Mouse (Mus musculus): ENCODE data around the gene Sgms1.
A peak's percentile ranks its signal among the peaks of the same experiment; 100 is the strongest.

Sgms1 gene

DNA sequence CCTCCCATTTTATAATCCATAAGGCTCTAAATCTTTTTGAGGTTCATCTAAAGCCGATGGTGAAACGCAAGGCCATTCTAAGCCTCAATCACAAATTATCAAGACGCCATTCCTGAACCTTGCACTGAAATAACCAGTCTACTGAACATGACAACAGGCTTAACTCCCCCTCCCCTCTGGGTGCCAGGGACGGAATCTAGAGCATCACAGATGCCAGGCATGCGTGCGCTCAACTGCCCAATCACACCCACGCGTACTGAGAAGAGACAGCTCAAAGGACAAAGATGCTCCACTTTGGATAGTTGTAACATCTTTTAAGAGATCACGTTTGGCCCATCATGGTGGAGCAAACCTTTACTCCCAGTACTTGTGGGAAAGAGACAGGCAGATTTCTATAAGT, 146.3 kb downstream of the Sgms1 start:
- no peak for DNase-seq (ENCODE audit: extremely low read depth, low read depth)

DNA sequence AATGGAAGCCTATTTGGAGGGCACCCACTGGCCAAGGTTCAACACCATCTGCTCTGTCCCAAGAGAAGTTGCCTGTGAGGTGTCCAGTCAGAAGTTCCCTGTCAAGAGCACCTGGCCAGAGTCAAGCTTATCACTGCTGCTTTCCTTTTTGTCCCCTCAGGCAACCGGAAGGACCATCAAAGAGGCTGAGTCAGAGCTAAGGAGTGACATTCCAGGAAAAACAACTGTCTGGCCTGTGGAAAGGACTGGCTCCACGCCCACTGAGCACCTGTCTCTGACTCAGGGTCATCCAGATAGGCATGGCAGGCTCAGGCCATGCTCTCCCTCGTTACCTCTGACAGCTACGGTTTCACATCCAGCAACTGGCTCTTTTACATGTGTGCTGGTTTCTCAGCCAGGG, 147.4 kb downstream of the Sgms1 start:
- no peak for DNase-seq (ENCODE audit: extremely low read depth, low read depth)

GRCm38 (mm10) chr19:32240417-32240990, 149.0 kb downstream of the Sgms1 start:
- no peak for DNase-seq (ENCODE audit: extremely low read depth, low read depth)

DNA sequence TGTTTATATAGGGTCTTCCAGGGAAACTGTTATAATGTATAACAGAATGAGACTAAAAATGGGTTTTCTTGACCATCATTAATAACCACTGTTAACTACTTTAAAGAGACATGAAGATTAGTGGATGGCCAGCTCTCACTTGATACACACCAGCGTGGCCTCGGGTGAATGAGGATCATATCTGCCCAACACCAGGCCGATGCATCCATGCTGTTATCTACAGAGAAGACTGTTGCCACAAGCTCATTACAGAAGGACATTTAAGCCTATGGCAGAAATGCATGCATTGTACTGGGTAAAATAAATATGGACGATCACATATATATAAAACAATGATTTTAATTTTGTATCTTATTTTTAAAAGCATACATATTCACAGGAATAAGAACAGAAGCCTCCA, 149.6 kb downstream of the Sgms1 start:
- no peak for DNase-seq (ENCODE audit: extremely low read depth, low read depth)

- DNase-seq (ENCODE audit: extremely low read depth, low read depth), result no peak
Observed at GRCm38 (mm10) chr19:32239459-32239792, 150.1 kb downstream of the Sgms1 start.

DNA sequence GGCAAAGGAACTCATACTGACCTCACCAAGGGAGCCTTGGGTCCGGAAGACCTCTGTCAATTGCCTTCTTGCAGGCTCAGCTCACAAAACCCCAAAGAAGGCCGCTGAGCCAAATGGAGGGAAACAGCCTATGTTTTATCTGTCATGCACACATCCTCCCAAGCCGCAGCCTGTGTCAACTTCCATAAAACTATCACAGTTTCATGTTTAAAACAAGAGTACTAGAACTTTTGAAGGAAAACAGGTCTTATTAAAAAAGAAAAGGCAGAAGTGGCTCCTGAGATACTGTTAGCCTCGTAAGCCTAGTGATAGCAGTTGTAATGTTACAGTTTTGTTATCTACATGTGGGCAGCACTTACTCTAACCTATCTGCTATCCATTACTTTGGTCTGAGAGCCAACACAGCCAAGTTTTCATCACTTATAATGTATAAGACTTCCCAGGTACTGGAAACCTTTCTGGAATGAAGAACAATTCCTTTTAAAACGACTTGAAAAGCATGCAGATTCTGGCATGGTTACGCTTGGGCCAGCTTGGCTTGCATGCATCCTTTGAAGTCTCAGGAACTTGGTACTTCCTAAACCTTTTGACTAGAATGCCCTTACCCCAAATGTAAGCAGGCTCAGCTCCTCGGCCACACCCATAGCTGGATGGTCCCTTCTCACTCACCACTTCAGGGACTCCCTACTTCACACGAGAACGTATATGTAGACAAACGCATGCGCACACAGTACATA, 150.6 kb downstream of the Sgms1 start:
- DNase-seq (ENCODE audit: extremely low read depth, low read depth), result peak; percentile 81

DNA sequence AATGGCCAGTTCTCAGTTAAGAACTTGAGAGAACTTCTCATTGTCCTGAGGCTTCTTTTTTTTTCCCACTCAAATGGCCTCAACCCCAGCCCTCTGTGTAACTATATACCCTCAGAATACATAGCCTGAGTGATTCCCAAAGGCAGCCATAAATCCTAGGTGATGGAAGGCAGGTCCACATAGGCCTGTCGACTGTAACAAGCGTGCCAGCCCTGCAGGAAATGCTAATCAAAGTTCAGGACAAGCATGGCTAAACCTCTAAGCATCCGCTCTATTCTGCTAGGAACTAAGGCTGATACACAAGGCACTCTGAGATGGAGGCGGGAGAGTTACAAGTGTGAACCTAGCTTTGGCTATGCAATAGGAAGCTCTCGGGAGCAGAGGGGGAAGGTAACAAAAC, 151.8 kb downstream of the Sgms1 start:
- no peak for DNase-seq (ENCODE audit: extremely low read depth, low read depth)

- DNase-seq (ENCODE audit: extremely low read depth, low read depth), result no peak
Observed at GRCm38 (mm10) chr19:32237173-32237583, 152.3 kb downstream of the Sgms1 start.

- DNase-seq (ENCODE audit: extremely low read depth, low read depth), result no peak
Observed at GRCm38 (mm10) chr19:32234717-32235434, 154.6 kb downstream of the Sgms1 start.

DNA sequence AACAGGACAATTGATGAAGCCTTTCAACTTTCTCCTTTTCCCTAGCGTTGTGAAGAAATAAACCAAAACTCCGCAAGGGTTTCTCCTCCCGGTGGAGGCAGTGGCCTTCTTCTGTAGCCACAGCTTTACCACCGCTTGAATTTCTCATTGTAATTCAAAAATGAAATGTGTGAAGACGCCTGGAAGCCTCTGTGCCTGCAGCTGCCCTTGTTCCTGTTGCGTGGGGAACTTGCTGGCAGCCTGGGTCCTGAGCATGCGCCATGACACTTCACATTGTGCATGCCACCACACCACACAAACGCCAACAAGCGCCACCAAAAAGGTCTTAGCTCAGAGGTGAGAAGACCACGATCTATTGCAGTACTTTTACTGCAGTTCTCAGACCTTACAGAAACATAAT, 158.2 kb downstream of the Sgms1 start:
- no peak for DNase-seq (ENCODE audit: extremely low read depth, low read depth)

GRCm38 (mm10) chr19:32230798-32231197, 158.7 kb downstream of the Sgms1 start:
- DNase-seq (ENCODE audit: extremely low read depth, low read depth), result no peak

DNA sequence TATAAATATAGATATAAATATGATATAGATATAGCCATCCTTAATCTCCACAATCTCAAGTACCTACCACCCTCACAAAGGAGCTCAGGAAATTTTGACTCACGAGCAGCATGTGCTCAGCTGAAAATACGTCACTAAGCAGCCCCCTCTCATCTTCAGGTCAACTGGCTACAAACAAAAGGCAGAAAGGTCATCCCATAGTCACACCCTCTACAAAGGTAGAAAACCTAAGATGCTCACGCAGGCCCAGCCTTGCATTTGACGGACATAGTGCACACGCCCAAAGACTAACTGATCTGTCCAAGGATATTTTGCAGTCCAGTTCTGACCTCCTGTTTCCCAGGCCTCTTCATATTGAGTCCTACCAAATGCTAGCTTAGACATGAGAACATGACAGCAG, 159.2 kb downstream of the Sgms1 start:
- DNase-seq (ENCODE audit: extremely low read depth, low read depth), result no peak

GRCm38 (mm10) chr19:32229776-32230175, 159.7 kb downstream of the Sgms1 start:
- DNase-seq (ENCODE audit: extremely low read depth, low read depth), result no peak

- DNase-seq (ENCODE audit: extremely low read depth, low read depth), result no peak
Observed at GRCm38 (mm10) chr19:32227175-32227574, 162.3 kb downstream of the Sgms1 start.

GRCm38 (mm10) chr19:32225097-32225490, 164.4 kb downstream of the Sgms1 start:
- no peak for DNase-seq (ENCODE audit: extremely low read depth, low read depth)

- DNase-seq (ENCODE audit: extremely low read depth, low read depth), result no peak
Observed at GRCm38 (mm10) chr19:32224318-32225096, 165.0 kb downstream of the Sgms1 start.

DNA sequence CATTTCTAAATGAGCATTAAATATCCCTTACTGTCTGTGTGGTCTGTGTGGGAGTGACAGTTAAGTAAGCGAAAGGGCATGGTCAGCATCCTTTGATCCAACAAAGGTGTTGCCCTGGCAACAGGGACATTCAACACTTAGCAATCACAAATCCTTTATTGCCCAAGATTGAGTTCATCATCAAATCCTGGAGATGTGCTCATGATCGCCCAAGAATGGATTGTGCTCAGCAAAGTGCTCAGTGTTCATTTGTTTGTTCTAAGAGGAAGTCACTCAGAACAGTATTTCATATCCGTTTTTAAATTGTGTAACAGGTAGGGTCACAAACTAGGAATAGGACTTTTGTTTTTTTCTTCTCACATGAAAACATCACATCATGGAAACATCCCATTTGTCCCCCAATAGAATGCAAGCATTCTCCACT, 165.8 kb downstream of the Sgms1 start:
- DNase-seq (ENCODE audit: extremely low read depth, low read depth), result no peak

GRCm38 (mm10) chr19:32222083-32222482, 167.4 kb downstream of the Sgms1 start:
- DNase-seq (ENCODE audit: extremely low read depth, low read depth), result peak; percentile 51

GRCm38 (mm10) chr19:32220991-32221390, 168.5 kb downstream of the Sgms1 start:
- DNase-seq (ENCODE audit: extremely low read depth, low read depth), result no peak

- DNase-seq (ENCODE audit: extremely low read depth, low read depth), result no peak
Observed at GRCm38 (mm10) chr19:32216710-32217109, 172.8 kb downstream of the Sgms1 start.

DNA sequence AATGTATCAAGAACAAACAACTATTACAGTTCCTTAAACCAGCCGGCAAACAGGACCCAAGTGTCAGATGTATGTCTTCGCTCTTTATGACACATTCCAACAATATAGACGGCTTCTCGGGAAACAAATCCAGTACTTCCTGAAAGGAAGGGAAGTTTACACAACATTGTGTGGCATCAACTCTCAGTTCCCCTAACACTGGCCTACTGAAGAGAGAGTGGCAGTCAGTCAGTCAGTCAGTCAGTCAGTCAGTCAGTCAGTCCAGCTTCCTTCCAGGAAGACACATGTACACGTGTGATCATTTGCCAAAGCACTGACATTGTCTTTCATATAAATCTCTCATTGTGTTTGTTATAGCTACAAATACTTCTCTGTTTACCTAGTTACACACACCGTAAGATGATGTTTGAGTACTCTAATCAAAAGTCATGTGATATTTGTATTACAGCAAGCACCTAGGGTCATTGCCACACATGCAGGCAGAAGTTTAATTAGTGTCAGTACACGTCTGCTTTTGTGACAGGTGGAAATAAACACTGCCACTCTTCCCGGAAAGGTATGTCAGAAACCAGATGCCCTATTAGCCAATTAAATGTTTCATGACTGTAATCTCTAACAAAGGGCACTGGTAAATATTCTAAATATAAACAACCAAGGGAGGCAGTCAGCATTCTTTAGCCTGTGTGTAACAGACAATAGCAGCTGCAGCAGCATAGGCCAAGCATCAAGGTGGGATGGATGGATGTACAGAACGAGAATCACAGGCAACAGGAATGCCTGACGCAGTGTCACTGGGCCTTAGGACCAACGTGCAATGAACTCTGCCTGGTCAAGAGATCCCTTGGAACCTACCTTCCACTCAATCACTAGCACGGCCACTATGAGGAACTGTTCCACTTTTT, 174.4 kb downstream of the Sgms1 start:
- DNase-seq (ENCODE audit: extremely low read depth, low read depth), result no peak

All from MEL-GATA-1-ER (cell line).